Mouse (Mus musculus): ENCODE results near the gene Gm28048.

Gm28048 gene

GRCm38 (mm10) chr11:22981984-22982757 is at the start of gene Gm28048, which contains the start of gene Commd1:
Gm28048 (minus strand) TSS chr11:22982090.
Commd1 (minus strand) TSS chr11:22982382.
- TF ChIP-seq GATA4 (IDR thresholded peaks at IDR 0.05; ENCODE audit: insufficient replicate concordance, low read length) = no peak; the same call in 1 of the 2 replicates

- no peak for TF ChIP-seq GATA4 (IDR thresholded peaks at IDR 0.05; ENCODE audit: insufficient replicate concordance, low read length)
These were observed 47.5 kb upstream of the Gm28048 start for GRCm38 (mm10) chr11:23029399-23029798.

- TF ChIP-seq GATA4 (IDR thresholded peaks at IDR 0.05; ENCODE audit: insufficient replicate concordance, low read length) = no peak
These were observed 47.1 kb upstream of the Gm28048 start for GRCm38 (mm10) chr11:23028957-23029356.

GRCm38 (mm10) chr11:23024169-23024568 is 42.3 kb upstream of the Gm28048 start:
- TF ChIP-seq GATA4 (IDR thresholded peaks at IDR 0.05; ENCODE audit: insufficient replicate concordance, low read length) = no peak

- TF ChIP-seq GATA4 (IDR thresholded peaks at IDR 0.05; ENCODE audit: insufficient replicate concordance, low read length) = no peak
These were observed 41.3 kb upstream of the Gm28048 start for GRCm38 (mm10) chr11:23023155-23023554.

- TF ChIP-seq GATA4 (IDR thresholded peaks at IDR 0.05; ENCODE audit: insufficient replicate concordance, low read length) = no peak
These were observed 39.0 kb upstream of the Gm28048 start for GRCm38 (mm10) chr11:23020841-23021240.

GRCm38 (mm10) chr11:23020116-23020770 is 38.4 kb upstream of the Gm28048 start:
- TF ChIP-seq GATA4 (IDR thresholded peaks at IDR 0.05; ENCODE audit: insufficient replicate concordance, low read length) = no peak

- no peak for TF ChIP-seq GATA4 (IDR thresholded peaks at IDR 0.05; ENCODE audit: insufficient replicate concordance, low read length)
These were observed 36.1 kb upstream of the Gm28048 start for GRCm38 (mm10) chr11:23017943-23018342.

GRCm38 (mm10) chr11:23014996-23015395 is 33.1 kb upstream of the Gm28048 start:
- no peak for TF ChIP-seq GATA4 (IDR thresholded peaks at IDR 0.05; ENCODE audit: insufficient replicate concordance, low read length)

GRCm38 (mm10) chr11:23013580-23014294 is 31.8 kb upstream of the Gm28048 start:
- no peak for TF ChIP-seq GATA4 (IDR thresholded peaks at IDR 0.05; ENCODE audit: insufficient replicate concordance, low read length)

- TF ChIP-seq GATA4 (IDR thresholded peaks at IDR 0.05; ENCODE audit: insufficient replicate concordance, low read length) = no peak
These were observed 31.2 kb upstream of the Gm28048 start for GRCm38 (mm10) chr11:23013096-23013495.

GRCm38 (mm10) chr11:23008824-23009200 is 26.9 kb upstream of the Gm28048 start:
- no peak for TF ChIP-seq GATA4 (IDR thresholded peaks at IDR 0.05; ENCODE audit: insufficient replicate concordance, low read length)

- peak; percentile 19; the same call in 1 of the 2 replicates for TF ChIP-seq GATA4 (IDR thresholded peaks at IDR 0.05; ENCODE audit: insufficient replicate concordance, low read length)
These were observed 26.4 kb upstream of the Gm28048 start for GRCm38 (mm10) chr11:23008181-23008823.

GRCm38 (mm10) chr11:23007481-23008180 is 25.7 kb upstream of the Gm28048 start, which contains the start of gene Fam161a:
Fam161a (plus strand) TSS chr11:23007531.
- TF ChIP-seq GATA4 (IDR thresholded peaks at IDR 0.05; ENCODE audit: insufficient replicate concordance, low read length) = no peak

- no peak for TF ChIP-seq GATA4 (IDR thresholded peaks at IDR 0.05; ENCODE audit: insufficient replicate concordance, low read length)
These were observed 25.2 kb upstream of the Gm28048 start for GRCm38 (mm10) chr11:23007166-23007480.

Measured in liver, adult (tissue).